Mouse (Mus musculus) heart, embryonic 13.5 days (tissue): Measurements from ENCODE around the gene Kcnj13. TPM values are rescaled to one million over a fixed set of nuclear protein-coding genes. Genes with fewer than 3 reads are reported as not detected.

Source experiments
- ATAC-seq: fragments of 200-750 bp; cut with Nextera tagmentation; 2 replicates; pipeline ENCODE4 v1.8.0; 2017; ENCODE audit warnings: moderate TSS enrichment; ENCODE audit not compliant: insufficient number of reproducible peaks, low FRiP score, low TSS enrichment; ENCODE audit errors: extremely low read depth
- H3K27ac ChIP-seq: fragments of 300-500 bp; sonication (generic); replicated peaks from 2 replicates; pipeline ENCODE4 v1.5.1; 2015; ENCODE audit warnings: moderate library complexity, mild to moderate bottlenecking, inconsistent platforms
- H3K27me3 ChIP-seq: fragments of 300-500 bp; sonication (generic); replicated peaks from 2 replicates; pipeline ENCODE4 v1.6.1; 2015; ENCODE audit warnings: mild to moderate bottlenecking, inconsistent platforms
- H3K36me3 ChIP-seq: fragments of 300-500 bp; sonication (generic); 2 replicates; pipeline ENCODE4 v1.6.1; 2015; ENCODE audit warnings: mild to moderate bottlenecking, inconsistent platforms
- H3K4me1 ChIP-seq: fragments of 300-500 bp; sonication (generic); 2 replicates; pipeline ENCODE4 v1.6.1; 2015; ENCODE audit warnings: inconsistent platforms
- H3K4me2 ChIP-seq: fragments of 300-500 bp; sonication (generic); 2 replicates; pipeline ENCODE4 v1.6.1; 2015; ENCODE audit warnings: inconsistent platforms, mild to moderate bottlenecking, moderate library complexity
- H3K4me3 ChIP-seq: fragments of 300-500 bp; sonication (generic); 2 replicates; pipeline ENCODE4 v1.5.1; 2015; ENCODE audit warnings: moderate library complexity, mild to moderate bottlenecking, inconsistent platforms
- H3K9ac ChIP-seq: fragments of 300-500 bp; sonication (generic); 2 replicates; pipeline ENCODE4 v1.6.1; 2015; ENCODE audit warnings: inconsistent platforms, mild to moderate bottlenecking, moderate library complexity
- H3K9me3 ChIP-seq: fragments of 300-500 bp; sonication (generic); 2 replicates; pipeline ENCODE4 v1.6.1; 2016; ENCODE audit warnings: inconsistent platforms
- WGBS: fragments of 180-500 bp; shearing (Covaris S2); methylation state at CpG from one replicate; pipeline ENCODE4 v1.1.7; 2015; ENCODE audit warnings: mixed read lengths; 5-methylcytosine and 5-hydroxymethylcytosine counted together
- polyA plus RNA-seq: library from polyadenylated mRNA; unstranded; fragments of >200 nt; fragmentation: Nextera tagmentation; extraction: Ambion mirVana; gene quantifications from 2 replicates; pipeline ENCODE4 v1.2.1, GENCODE M21; 2015

Gene Kcnj13
- polyA plus RNA-seq, 1 experiment from 2014 or later: 0.24 TPM

GRCm38 (mm10) chr1:87379919-87380318 lies 14.6 kb downstream of the Kcnj13 start:
- no peak for ATAC-seq
- 86% methylated on average over 1 of the region's 1 CpGs for WGBS
- Histone ChIP-seq H3K9me3 (no peaks in the 10 kb centered on the region), H3K27me3 (no peaks in the 10 kb centered on the region), H3K36me3 (peaks cover 47% of the 10 kb centered on the region), H3K4me3 (no peak overlapping the region), H3K4me2 (no peak overlapping the region), H3K27ac (no peak overlapping the region), H3K9ac (no peak overlapping the region), H3K4me1 (no peaks in the 10 kb centered on the region)

DNA sequence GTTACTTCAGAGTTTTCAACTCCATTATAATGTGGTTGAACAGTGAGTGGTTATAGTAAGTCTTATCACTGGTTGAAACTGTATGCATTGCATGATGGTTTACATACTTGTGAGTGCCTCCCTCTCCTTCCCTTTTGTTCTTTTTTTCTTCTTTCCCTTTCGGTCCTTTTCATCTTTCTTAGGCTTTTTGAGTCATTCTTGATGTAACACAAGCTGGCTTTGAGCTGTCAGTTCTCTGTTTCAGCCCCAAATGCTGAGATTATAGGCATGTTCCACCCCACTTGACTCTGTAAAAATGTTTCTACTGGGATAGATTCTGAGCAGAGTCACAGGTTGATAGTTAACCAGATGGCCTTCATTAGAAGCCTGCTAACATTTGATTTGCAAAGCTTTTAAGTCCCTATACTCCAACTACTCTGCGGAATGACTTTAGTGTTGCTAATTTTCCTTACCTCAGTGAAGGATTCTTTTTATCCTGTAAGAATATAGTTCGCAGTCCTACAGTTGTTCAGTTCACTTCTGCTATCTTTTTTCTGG lies 16.4 kb downstream of the Kcnj13 start:
- no peaks in the 10 kb centered on the region for H3K4me1 ChIP-seq
- H3K27ac ChIP-seq: no peak overlapping the region
- no peak for ATAC-seq
- no peak overlapping the region for H3K9ac ChIP-seq
- H3K27me3 ChIP-seq: no peaks in the 10 kb centered on the region
- H3K36me3 ChIP-seq: peaks cover 63% of the 10 kb centered on the region
- WGBS: 89% methylated on average over 3 of the region's 3 CpGs
- no peak overlapping the region for H3K4me3 ChIP-seq
- H3K9me3 ChIP-seq: no peaks in the 10 kb centered on the region
- H3K4me2 ChIP-seq: no peak overlapping the region

- Histone ChIP-seq H3K4me2 (no peak overlapping the region), H3K9ac (no peak overlapping the region), H3K9me3 (no peaks in the 10 kb centered on the region), H3K36me3 (peaks cover 20% of the 10 kb centered on the region), H3K4me1 (no peaks in the 10 kb centered on the region), H3K27me3 (no peaks in the 10 kb centered on the region), H3K27ac (no peak overlapping the region), H3K4me3 (no peak overlapping the region)
- ATAC-seq: no peak
- WGBS: 84% methylated on average over 1 of the region's 1 CpGs
Observed at GRCm38 (mm10) chr1:87360276-87360675, 34.3 kb downstream of the Kcnj13 start.

DNA sequence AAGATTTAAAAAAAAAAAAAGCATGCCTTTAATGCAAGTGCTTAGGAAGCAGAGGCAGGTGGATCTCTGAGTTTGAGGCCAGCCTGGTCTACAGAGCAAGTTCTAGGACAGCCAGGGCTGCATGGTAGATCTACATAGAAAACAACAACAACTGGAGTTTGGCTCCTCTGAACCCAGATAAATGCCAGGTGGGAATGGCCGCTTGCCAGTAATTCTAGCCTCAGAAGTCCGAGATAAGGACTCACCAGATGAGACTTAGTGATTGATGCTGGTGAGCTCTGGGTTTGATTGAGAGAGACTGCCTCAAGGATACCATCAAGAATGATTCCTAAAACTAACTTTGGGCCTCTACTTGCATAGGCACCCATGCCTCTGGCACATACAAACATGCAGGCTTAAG lies 44.0 kb downstream of the Kcnj13 start:
- Histone ChIP-seq H3K4me1 (peaks cover 3% of the 10 kb centered on the region; the same call in 1 of the 2 replicates), H3K27me3 (no peaks in the 10 kb centered on the region), H3K27ac (no peak overlapping the region), H3K9me3 (no peaks in the 10 kb centered on the region), H3K36me3 (peaks cover 25% of the 10 kb centered on the region), H3K4me3 (no peak overlapping the region), H3K9ac (no peak overlapping the region), H3K4me2 (no peak overlapping the region)
- ATAC-seq: no peak
- 66% methylated on average over 2 of the region's 2 CpGs for WGBS

Other genes starting within 250 kb of the Kcnj13 start
- 0.79 and 1.0 TPM in 2 replicates for gene Ecel1, start 238.2 kb downstream of the Kcnj13 start, polyA plus RNA-seq
- 0.11 TPM in 1 of 2 replicates, not detected in the other for gene Prss56, start 211.4 kb downstream of the Kcnj13 start, polyA plus RNA-seq
- gene Chrnd, start 204.1 kb downstream of the Kcnj13 start, polyA plus RNA-seq: not detected in 2 replicates
- 0.67 and 1.2 TPM in 2 replicates for gene Chrng, start 190.1 kb downstream of the Kcnj13 start, polyA plus RNA-seq
- gene Eif4e2, start 180.8 kb downstream of the Kcnj13 start, polyA plus RNA-seq: 120 and 123 TPM in 2 replicates
- gene Efhd1, start 130.4 kb downstream of the Kcnj13 start, polyA plus RNA-seq: 0.14 and 0.29 TPM in 2 replicates
- 27.7 and 30.1 TPM in 2 replicates for gene Gigyf2, start 67.7 kb downstream of the Kcnj13 start, polyA plus RNA-seq
- gene Snorc, start 75.5 kb upstream of the Kcnj13 start, polyA plus RNA-seq: not detected in 2 replicates
- gene Neu2, start 115.2 kb upstream of the Kcnj13 start, polyA plus RNA-seq: 0.09 TPM in 1 of 2 replicates, not detected in the other
- gene Ngef, start 179.1 kb upstream of the Kcnj13 start, polyA plus RNA-seq: 0.31 and 0.41 TPM in 2 replicates
- 6.0 and 6.2 TPM in 2 replicates for gene Inpp5d, start 225.6 kb upstream of the Kcnj13 start, polyA plus RNA-seq